Mouse (Mus musculus) thymus, postnatal 10 days (tissue): ENCODE measurements around the gene Itpa.

Experiments used
- DNase-seq, 2 experiments: peaks; one replicate each; pipeline ENCODE4 v3.0.0; 2021; ENCODE audit warnings: low spot score in 2 of 2

Gene Itpa

DNA sequence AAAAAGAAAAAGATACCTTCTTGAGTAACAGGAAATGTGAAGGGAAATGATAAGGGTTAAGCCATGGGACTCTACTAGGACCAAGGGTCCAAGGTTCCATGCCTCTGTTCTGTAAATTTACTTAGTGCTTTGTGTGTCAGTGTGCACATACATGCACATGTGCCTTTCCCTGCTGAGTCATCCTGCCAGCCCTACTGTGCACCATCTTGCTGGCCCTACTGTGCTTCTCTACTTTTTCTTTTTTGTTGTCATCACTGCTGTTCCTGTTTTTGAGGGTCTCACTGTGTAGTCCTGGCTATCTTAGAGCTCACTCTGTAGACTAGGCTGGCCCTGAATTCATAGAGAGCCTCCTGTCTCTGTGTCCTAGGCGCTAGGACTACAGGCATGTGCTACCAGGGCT is 60.3 kb downstream of the Itpa start:
- no peak for DNase-seq

DNA sequence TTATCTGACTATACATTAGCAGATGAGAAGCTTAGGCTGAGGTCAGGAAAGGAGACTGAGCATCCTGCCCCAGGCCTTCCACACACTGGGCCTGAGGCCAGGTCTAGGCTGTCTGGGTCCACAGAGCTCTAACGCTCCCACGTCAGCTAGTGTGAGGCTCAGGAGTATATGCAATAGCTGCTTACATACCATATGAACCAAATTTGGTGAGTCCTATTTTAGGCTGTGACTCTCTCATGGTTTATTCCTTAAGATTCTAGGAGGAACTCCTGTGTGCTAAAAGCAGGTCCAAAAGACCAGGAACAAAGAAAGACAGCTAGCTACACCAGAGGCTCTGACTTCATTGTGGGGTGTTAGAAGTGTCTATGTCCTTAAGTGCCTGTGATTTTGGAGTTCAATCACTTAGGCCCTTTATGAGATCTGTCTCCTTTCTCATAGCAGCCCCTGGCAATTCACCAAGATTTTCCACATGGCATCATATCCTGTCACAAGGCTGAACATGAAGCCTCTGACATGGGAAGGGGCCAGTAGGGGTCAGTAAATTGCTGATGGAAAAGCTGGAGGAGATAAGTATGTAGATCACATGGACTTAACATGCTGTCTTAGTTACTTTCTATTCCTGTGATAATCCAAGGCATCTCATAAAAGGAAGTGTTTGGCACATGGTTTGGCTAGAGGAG is 61.6 kb downstream of the Itpa start:
- DNase-seq, result no peak

DNA sequence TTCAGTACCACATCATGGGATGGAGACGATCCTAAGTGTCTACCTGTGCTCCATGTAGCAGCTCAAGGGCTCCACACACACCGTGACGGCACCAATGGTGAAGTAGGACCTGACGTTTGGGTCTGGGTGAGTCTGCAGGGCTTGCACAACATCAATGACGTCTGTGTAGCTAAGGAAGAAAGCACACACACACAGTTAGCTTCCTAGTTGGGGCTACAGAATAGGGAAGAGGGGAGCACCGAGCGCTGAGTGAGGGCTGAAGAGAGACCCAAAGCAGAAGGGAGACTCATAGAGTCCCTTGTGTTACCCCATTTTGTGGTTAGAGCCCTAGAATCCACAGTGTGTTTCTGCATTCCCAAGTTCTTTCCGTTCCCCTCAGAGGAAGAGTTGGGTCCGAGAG is 63.3 kb downstream of the Itpa start:
- no peak for DNase-seq
